In genomic region chr7:132888052-132888451, GRCm38 (mm10) we compare ENCODE assay signal across 20 mouse cellular contexts. TPM values are rescaled to one million over a fixed set of nuclear protein-coding genes. Genes with fewer than 3 reads are reported as not detected.
DNase-seq lines count a peak whose midpoint lies in the region; ATAC-seq and TF ChIP-seq lines count a peak whose summit lies in the region.
"Had no signal": no experiment of that assay in that cellular context is flagged by ENCODE, and none has a peak within 500 bp of the region (broad histone marks: within the 10 kb centered on the region; RNA-seq: fewer than 3 reads in every experiment).

No protein-coding gene starts in this region.

- no peak for TF ChIP-seq CTCF in G1E (IDR thresholded peaks at IDR 0.05; ENCODE audit: low read depth, low read length)

- H3K4me3 ChIP-seq in G1E (ENCODE audit: low read depth, low read length), result no peak overlapping the region
- H3K4me3 ChIP-seq in limb, embryonic 10.5 days, result no peak overlapping the region
- no peak overlapping the region for H3K4me3 ChIP-seq in heart, embryonic 10.5 days
- H3K4me3 ChIP-seq: embryonic facial prominence, embryonic 12.5 days; heart, embryonic 15.5 days had no signal

- peaks cover 5% of the 10 kb centered on the region; the same call in 1 of the 2 replicates for H3K4me1 ChIP-seq in G1E (ENCODE audit: insufficient read depth, low read depth, low read length)
- H3K4me1 ChIP-seq in limb, embryonic 10.5 days, result no peaks in the 10 kb centered on the region; the same call in 1 of the 2 replicates
- H3K4me1 ChIP-seq in heart, embryonic 10.5 days, result peaks cover 7% of the 10 kb centered on the region; the same call in 1 of the 2 replicates

- 87% methylated on average over 3 of the region's 3 CpGs for whole genome bisulfite sequencing in limb, embryonic 10.5 days
- WGBS in heart, embryonic 10.5 days, result 61% methylated on average over 3 of the region's 3 CpGs

- H3K9me3 ChIP-seq in G1E (replicated peaks), result no peaks in the 10 kb centered on the region
- H3K9me3 ChIP-seq in limb, embryonic 10.5 days (replicated peaks), result no peaks in the 10 kb centered on the region
- H3K9me3 ChIP-seq in heart, embryonic 10.5 days, result no peaks in the 10 kb centered on the region
- H3K9me3 ChIP-seq: embryonic facial prominence, embryonic 12.5 days; heart, embryonic 15.5 days had no signal

- peak overlapping the region; percentile 37; the same call in 1 of the 2 replicates for H3K27ac ChIP-seq in limb, embryonic 10.5 days
- H3K27ac ChIP-seq in heart, embryonic 10.5 days, result no peak overlapping the region
- H3K27ac ChIP-seq: heart, embryonic 15.5 days; hindbrain, embryonic 14.5 days had no signal

- ATAC-seq in G1E (ENCODE audit: extremely low read depth, insufficient number of reproducible peaks, low FRiP score, poor library complexity, severe bottlenecking), result peak; percentile 28; the same call in 1 of the 2 replicates
- peak; percentile 71 for ATAC-seq in activated CD4-positive, CD25-positive, alpha-beta regulatory T cell, adult 4 months
- ATAC-seq: CD4-positive, CD25-positive, alpha-beta regulatory T cell, adult 4 months; forebrain, embryonic 16.5 days; Patski had no signal

- peaks cover 30% of the 10 kb centered on the region for H3K36me3 ChIP-seq in G1E (replicated peaks)
- peaks cover 27% of the 10 kb centered on the region for H3K36me3 ChIP-seq in limb, embryonic 10.5 days
- peaks cover 24% of the 10 kb centered on the region for H3K36me3 ChIP-seq in heart, embryonic 10.5 days

- DNase-seq in G1E (ENCODE audit: low spot score), result no peak
- DNase-seq in limb, embryonic 10.5 days (ENCODE audit: low spot score), result no peak
- DNase-seq in neural tube, embryonic 10.5 days (ENCODE audit: extremely low spot score, low spot score), result no peak
- DNase-seq in heart, embryonic 10.5 days (ENCODE audit: low spot score), result no peak
- DNase-seq in thymus, postnatal 10 days (ENCODE audit: low spot score in 2 of 2), result no peak
- DNase-seq: adrenal gland, adult 2 months; adrenal gland, postnatal 25 days; B cell, adult 2 months; cerebellum, adult 2 months; cerebellum, postnatal 10 days; gastrocnemius, postnatal 10 days; heart, adult 18-20 months; heart, postnatal 14 days had no signal

- H3K27me3 ChIP-seq in G1E (ENCODE audit: insufficient read depth, low read length), result peaks cover 10% of the 10 kb centered on the region
- H3K27me3 ChIP-seq in limb, embryonic 10.5 days (ENCODE audit: low read depth, poor library complexity, severe bottlenecking), result no peaks in the 10 kb centered on the region
- H3K27me3 ChIP-seq in heart, embryonic 10.5 days (ENCODE audit: insufficient read depth, poor library complexity, severe bottlenecking), result no peaks in the 10 kb centered on the region
- H3K27me3 ChIP-seq: embryonic facial prominence, embryonic 12.5 days; heart, embryonic 15.5 days; Patski had no signal

RNA-seq across cellular contexts. Expression of gene Abraxas2, which starts 29.0 kb away (rescaled TPM):
- 69.5 and 79.8 TPM in 2 replicates for total RNA-seq in G1E (2014; fragmentation: Nextera tagmentation)
- total RNA-seq in G1E (2017), result 47.7 and 49.9 TPM in 2 replicates
- 4.6 and 4.7 TPM in 2 replicates for polyA plus RNA-seq in G1E (2012)
- polyA plus RNA-seq in activated CD4-positive, CD25-positive, alpha-beta regulatory T cell, adult 4 months (2017; shearing (Covaris generic)), result 10 to 100 TPM; 29.6 to 36.5 TPM
- 34.8 and 36.5 TPM in 2 replicates for polyA plus RNA-seq in limb, embryonic 10.5 days (2016; fragmentation: Nextera tagmentation; extraction: Ambion mirVana)
- polyA plus RNA-seq in heart, embryonic 10.5 days (2016; fragmentation: Nextera tagmentation; extraction: Ambion mirVana), result 26.9 and 28.0 TPM in 2 replicates

RNA-seq across cellular contexts. Expression of gene Eef1akmt2, which starts 35.6 kb away (rescaled TPM):
- total RNA-seq in G1E (2014; fragmentation: Nextera tagmentation) (24.8 and 28.4 TPM in 2 replicates), G1E (2017) (58.9 and 74.1 TPM in 2 replicates)
- polyA plus RNA-seq in G1E (2012), result 9.3 and 16.5 TPM in 2 replicates
- polyA plus RNA-seq in activated CD4-positive, CD25-positive, alpha-beta regulatory T cell, adult 4 months (2017; shearing (Covaris generic)), result 10 to 100 TPM; 59.5 to 60.2 TPM
- polyA plus RNA-seq in limb, embryonic 10.5 days (2016; fragmentation: Nextera tagmentation; extraction: Ambion mirVana), result 74.0 and 74.6 TPM in 2 replicates
- 44.1 and 54.1 TPM in 2 replicates for polyA plus RNA-seq in heart, embryonic 10.5 days (2016; fragmentation: Nextera tagmentation; extraction: Ambion mirVana)

RNA-seq across cellular contexts. Expression of gene Zranb1, which starts 42.9 kb away (rescaled TPM):
- total RNA-seq in G1E (2014; fragmentation: Nextera tagmentation) (32.4 and 39.2 TPM in 2 replicates), G1E (2017) (33.6 and 35.6 TPM in 2 replicates)
- 1.9 and 3.0 TPM in 2 replicates for polyA plus RNA-seq in G1E (2012)
- 10 to 100 TPM in 1 of 2 experiments, 1 to 10 TPM in 1; 8.7 to 10.8 TPM for polyA plus RNA-seq in activated CD4-positive, CD25-positive, alpha-beta regulatory T cell, adult 4 months (2017; shearing (Covaris generic))
- 11.0 and 11.8 TPM in 2 replicates for polyA plus RNA-seq in limb, embryonic 10.5 days (2016; fragmentation: Nextera tagmentation; extraction: Ambion mirVana)
- 7.0 and 8.3 TPM in 2 replicates for polyA plus RNA-seq in heart, embryonic 10.5 days (2016; fragmentation: Nextera tagmentation; extraction: Ambion mirVana)
